Mouse (Mus musculus) T-helper 17 cell (primary cell): Measurements from ENCODE around the gene Birc5.

Source experiments
- in situ Hi-C, 2 experiments: fragments of 300-600 bp; cut with MboI, MseI; formaldehyde crosslinking; loops; 1 replicate in 1 of 2; 2 replicates in 1 of 2; pipeline ENCODE4 v1.15.1; 2025; ENCODE audit warnings: high pct_unique_total_duplicates in 2 of 2

Gene Birc5

DNA sequence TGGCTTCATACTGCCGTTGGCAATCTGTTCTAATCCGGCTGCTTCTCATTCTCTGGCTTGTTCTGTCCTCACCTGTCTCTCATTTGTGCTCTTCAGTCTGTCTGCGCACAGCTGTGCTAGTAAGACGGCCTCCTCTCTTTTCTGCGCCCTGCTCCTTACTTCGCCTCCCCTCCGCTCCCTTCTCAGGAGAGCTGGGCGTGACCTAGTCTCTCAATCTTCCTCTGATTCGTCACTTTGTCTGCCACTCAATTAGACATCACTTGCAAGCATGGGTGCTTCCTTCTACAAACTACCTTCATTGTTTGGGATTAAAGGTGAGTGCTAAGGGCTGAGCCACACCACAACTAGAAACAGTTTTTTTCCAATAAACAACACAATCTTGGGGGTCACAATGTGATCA, 5.2 kb downstream of the Birc5 start:
- in situ Hi-C loops, result no loop called here

DNA sequence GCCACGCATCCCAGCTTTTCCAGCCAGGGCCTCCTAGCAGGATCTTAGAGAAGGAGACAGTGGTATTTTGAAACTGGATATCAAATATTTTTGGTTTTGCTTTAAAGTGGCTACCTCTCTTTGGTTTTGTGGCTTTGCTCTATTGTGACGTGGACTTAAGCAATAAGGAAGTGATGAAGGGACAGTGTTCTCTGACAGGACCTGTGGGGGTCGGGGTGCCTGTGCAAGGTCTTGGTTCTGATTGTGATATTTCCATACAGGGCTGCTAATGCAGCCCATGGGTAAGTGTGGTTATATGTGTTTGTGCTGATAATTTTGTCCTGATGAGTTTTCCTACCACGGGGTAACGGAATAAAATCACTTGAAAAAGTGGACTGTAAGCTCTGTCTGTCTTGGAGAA, 6.3 kb downstream of the Birc5 start:
- in situ Hi-C loops, result no loop called here

- in situ Hi-C loops, result no loop called here
Observed at GRCm38 (mm10) chr11:117855975-117856374, 6.9 kb downstream of the Birc5 start.

- in situ Hi-C loops, result no loop called here
Observed at GRCm38 (mm10) chr11:117857462-117857861, 8.4 kb downstream of the Birc5 start.

GRCm38 (mm10) chr11:117858392-117858791, 9.3 kb downstream of the Birc5 start:
- in situ Hi-C loops, result no loop called here

- in situ Hi-C loops, result no loop called here
Observed at GRCm38 (mm10) chr11:117860601-117861000, 11.6 kb downstream of the Birc5 start, which contains the start of gene Tmem235. Tmem235 (plus strand) TSS chr11:117860752.

DNA sequence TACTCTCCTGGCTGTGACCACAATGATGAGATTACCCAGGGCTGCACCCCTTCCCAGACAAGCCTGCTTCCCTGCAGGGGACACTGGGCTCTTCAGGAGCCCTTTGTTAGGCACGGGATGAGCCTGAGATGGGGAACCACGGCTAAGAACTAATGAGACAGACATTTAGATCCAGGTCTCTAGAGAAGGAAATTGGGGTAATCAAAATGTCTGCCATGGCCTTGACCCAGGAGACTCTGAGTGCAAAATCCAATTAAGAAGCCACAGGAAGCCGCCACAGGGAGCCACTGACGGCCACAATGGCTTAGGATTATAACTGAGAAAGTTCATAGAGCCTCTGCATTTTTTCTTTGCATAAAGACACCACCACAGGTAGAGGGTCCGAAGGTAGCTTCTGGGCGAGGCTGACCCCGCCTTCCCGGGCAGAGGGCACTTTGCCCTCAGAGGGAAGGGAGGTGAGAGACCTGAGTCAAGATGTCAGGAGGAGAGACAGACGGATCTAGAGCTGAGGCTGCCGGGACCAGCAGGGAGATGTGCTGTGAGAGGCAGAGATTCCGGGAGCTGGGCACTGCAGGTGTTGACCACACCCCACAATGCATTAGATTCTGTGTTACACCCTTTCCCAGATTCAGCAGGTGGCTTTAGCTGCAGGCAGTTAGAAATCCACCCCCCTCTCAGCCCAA, 14.3 kb downstream of the Birc5 start:
- in situ Hi-C loops, result no loop called here

DNA sequence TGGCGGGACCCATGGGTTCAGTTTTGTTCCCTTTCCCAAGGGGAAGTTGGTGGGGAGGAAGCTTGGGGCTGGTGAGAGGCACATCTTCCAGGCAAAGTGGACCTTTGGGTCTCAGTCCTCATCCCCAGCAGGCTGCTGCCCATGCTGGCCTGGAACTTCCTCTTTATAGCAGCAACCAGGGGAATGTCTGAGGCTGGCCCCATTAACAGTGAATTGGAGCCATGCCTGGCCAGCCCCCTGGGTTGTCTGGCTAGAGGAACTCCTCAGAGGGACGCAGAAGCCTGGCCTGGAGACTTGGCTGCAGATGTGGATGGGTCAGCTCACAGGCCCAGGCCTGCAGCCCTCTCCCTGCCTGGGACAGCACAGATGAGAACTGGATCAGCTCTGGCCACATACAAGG, 15.8 kb downstream of the Birc5 start:
- in situ Hi-C loops, result loop anchor here in 1 of 2 experiments (5.0 kb wide), 1 partner anchor 157 kb away; no protein-coding TSS in a partner anchor

DNA sequence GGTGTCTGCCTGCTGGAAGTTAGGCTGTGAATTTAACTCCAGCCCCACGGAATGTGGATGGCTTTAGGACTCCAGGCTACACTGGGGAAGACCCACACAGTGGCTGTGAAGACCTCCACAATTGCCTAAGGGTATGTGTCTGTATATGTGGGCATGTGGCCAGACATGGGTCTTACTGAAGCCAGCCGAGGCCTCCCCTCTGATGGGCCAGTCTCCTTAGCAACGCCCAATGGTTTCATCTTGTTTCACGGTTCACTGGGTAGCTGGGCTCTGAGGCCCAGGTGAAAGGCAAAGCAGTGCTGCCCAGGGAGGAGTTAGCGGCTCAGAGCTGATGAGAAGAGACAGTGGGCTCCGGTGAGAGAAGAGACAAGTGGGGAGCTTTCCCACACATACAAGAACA, 16.9 kb downstream of the Birc5 start:
- in situ Hi-C loops, result loop anchor here in 1 of 2 experiments (5.0 kb wide), 1 partner anchor 156 kb away; no protein-coding TSS in a partner anchor

DNA sequence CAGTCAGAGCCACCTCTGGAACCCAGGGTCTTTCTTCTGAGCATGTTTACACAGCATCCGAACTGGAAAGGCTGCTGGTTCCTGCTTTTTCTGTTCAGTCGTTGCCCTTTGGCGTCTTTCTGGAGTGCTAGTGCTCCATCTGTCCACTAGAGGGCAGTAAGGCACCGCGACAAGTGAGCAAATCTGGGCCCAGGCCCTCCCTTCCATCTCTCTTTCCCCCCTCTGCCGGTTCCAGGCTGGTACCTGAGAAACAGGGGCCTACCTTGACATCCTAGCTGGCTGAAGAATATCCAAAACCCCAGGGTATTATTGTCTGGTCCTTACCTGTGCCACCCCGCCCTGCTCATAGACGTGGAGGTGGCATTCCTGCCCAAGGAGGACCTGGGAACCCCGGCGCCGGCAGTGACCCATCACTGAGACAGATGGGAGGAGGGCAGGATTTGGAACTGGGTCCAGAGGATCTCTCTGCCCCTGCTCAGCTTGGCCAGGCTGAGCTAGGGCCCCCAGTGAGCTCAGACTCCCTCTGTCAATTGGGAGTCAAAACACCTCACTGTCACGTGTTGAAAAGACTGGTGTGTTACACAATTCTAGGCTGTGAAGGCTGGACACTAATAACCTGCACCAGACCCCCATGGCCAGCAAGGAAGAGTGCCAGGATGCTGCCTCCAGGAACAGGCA, 21.8 kb downstream of the Birc5 start:
- in situ Hi-C loops, result loop anchor here (5.0 kb wide), 2 partner anchors 96 to 216 kb away; no protein-coding TSS in a partner anchor

GRCm38 (mm10) chr11:117871376-117871775, 22.3 kb downstream of the Birc5 start:
- in situ Hi-C loops, result loop anchor here (5.0 kb wide), 2 partner anchors 96 to 216 kb away; no protein-coding TSS in a partner anchor

- in situ Hi-C loops, result loop anchor here (5.0 kb wide), 2 partner anchors 95 to 215 kb away; no protein-coding TSS in a partner anchor
Observed at GRCm38 (mm10) chr11:117871911-117872584, 23.0 kb downstream of the Birc5 start.

DNA sequence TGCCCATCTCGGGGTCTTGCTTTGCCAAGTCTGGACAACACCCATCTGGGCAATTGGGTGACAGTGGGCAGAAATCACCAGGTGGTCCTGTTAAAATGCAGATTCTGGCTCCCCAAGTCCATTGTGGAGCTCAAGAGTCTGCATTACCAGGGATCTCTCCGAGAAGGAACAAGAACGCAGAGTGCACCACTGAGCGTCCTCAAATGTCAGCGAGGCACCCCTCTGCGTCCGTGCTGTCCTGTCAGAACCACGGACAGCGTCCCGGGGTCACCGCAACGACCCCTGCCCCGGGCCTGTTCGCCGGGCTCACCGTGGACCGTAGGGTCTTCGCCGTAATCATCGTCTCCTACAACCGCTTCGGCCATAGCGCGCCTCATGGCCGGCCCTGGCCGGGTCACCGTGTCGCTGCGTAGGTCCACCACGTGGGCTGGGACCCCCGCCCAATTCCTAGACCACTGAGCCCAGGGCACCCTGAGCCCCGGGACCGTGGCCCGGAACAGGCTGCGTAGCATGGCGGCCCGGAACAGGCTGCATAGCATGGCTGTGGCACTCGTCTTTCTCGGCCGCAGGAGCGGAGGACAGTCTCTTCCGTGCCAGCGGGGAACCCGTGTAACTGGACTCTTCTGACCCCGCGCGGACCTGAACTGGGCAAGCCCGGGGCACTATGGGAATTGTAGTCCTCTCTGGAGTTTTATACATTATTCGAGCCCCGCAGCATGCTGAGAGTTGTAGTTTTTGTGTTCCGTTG, 24.0 kb downstream of the Birc5 start, which contains the start of gene Tha1:
Tha1 (minus strand) TSS at position 621 of the 748 bp plus-strand sequence.
- in situ Hi-C loops, result loop anchor here (5.0 kb wide), 2 partner anchors 94 to 214 kb away; no protein-coding TSS in a partner anchor

- in situ Hi-C loops, result loop anchor here (5.0 kb wide), 2 partner anchors 93 to 213 kb away; no protein-coding TSS in a partner anchor
Observed at GRCm38 (mm10) chr11:117874419-117874818, 25.4 kb downstream of the Birc5 start.

DNA sequence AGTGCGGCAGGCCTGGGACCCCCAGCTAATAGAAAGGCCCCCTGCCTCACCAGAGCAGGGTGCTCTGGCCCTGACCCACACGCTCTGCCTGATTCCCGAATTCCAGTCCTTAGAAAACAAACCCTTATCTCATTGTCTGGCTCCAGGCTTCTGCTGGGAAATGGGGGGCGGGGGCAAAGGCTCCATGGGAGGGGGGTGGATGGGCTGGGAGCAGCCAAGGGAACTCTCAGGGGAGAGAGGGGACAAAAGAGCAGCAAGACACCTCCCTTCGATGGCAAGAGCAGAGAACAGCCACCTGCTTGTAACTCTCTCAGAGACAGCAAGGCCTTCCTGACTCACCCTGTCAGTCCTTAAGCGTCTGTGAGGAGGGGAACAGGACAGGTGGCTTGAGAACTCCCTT, 26.6 kb downstream of the Birc5 start:
- in situ Hi-C loops, result no loop called here

DNA sequence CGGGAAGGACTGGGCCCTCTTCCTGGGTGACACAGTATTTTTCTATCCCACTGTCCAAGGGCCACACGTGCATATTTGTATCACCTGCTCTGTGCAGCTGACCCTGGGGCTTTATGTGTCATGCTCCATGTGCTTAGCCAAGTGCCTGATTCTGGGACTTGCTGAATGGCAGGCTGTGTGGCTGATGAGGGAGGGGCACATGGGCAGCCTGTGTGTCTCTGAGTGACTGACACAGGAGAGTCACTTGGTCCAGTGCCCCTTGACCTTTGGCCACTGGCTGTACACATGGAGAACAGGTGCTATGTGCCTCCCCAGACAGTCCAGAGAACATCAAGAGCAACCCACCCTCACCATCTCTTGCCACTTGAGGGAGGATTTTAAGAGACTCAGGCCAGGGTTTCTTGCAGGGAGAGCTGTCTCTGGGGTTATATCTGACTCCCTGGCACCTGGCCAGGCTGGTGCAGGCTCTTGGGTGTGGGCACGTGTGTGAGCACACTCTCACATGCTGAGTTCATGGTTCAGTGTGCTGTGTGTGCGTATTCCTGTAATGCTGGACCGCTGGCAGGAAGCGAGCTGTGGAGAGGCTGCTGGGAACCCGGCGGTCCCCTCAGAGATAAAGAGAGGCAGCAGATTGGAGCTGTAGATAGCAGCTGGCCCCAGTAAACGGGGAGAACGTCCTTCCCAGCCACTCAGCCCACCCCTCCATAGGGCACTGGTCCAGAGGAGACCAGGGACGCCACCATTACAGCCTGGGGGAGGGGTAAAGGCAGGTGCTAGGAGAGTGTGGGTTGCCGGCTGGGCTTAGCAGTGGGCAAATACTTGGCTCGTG, 29.1 kb downstream of the Birc5 start:
- in situ Hi-C loops, result no loop called here

DNA sequence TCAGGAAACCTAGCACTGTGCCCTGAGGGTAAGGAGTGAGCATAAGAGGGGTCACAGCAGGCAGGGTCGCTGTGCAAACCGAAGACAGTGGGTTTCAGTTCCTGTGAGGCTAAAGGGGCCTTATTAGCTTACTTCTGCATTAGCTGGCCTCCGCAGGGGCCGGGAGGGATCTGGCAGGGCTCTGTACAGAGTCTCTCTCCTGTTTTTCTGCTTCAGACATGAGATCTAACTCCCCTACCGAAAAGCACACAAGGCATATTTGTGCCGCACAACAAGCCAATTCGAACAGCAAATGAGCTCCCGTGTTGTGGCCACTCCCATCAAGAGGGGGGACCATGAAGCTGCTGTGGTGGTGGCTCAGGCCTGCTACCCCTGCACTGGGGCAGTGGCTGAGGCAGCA, 29.8 kb downstream of the Birc5 start:
- in situ Hi-C loops, result no loop called here

DNA sequence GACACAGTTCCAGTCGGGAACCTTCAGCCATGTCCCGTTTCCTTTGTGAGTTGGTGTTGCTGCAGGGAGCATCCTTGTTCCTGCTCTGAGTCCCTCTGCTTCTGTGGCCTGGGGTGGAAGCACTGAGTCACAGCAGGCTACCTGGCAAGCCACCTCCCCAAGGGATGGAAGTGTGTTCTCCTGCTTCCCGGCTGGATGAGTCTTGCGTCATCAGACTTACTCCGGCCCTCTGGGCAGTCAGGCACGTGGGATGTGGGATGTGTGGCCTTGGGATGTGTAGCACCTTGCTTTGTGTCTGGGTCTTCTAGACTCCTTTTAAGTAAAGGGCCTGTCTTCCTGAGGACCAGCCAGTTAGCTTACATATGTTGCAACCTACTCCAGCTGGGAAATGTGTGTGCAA, 30.6 kb downstream of the Birc5 start:
- in situ Hi-C loops, result no loop called here

DNA sequence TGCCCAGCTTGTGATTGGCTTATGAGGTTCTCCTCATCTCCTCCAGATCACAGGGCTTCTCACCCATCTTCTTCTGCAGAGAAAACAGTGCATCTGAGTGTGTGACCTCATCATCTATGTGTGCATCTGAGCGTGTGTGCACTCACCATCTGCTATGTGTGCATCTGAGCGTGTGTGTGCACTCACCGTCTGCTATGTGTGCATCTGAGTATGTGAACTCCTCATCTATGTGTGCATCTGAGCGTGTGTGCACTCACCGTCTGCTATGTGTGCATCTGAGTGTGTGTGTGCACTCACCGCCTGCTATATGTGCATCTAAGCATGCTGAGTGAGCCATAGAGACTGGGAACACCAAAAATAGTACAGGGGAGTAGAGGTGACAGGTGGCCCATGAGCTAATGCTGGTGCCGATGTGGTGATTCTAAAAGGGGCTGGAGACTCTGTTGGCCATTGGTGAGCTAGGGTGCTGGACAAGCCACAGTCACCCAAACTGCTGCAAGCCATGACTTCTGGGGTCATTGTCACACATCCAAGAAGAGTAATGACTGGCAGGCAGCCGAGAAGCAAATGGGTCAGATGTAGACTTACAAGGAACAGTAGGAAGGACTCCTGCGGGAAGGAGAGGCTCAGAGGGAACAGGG, 31.4 kb downstream of the Birc5 start:
- in situ Hi-C loops, result no loop called here

DNA sequence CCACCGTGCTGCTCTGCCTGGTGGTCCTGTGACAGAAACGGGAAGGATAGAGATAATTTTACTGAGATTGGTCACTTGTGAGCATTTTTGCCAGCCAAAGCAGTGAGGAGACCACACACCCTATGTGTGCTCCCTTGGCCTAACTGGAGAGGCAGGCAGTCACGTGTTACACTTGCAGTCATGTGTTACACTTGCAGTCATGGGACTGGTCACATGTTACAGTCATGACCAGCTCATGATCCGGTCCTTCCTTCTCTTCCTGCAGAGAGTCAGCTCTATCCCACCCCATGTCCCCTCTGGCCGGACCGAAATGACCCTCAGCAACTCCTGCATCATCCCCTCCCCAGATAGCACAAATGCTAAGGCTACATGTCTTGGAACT, 31.9 kb downstream of the Birc5 start:
- in situ Hi-C loops, result no loop called here
